Mouse (Mus musculus) limb, embryonic 12.5 days (tissue): ENCODE measurements around the gene Hagh. TPM values are rescaled to one million over a fixed set of nuclear protein-coding genes. Genes with fewer than 3 reads are reported as not detected.

Experiments used
- ATAC-seq: fragments of 200-750 bp; cut with Nextera tagmentation; 2 replicates; pipeline ENCODE4 v1.8.0; 2017; ENCODE audit warnings: low read depth, moderate TSS enrichment; ENCODE audit not compliant: insufficient number of reproducible peaks, insufficient read depth, low FRiP score, low TSS enrichment
- H3K27ac ChIP-seq: fragments of 300-500 bp; sonication (generic); 2 replicates; pipeline ENCODE4 v1.5.1; 2016; ENCODE audit warnings: mild to moderate bottlenecking, moderate library complexity
- H3K27me3 ChIP-seq: fragments of 300-500 bp; sonication (generic); 2 replicates; pipeline ENCODE4 v1.6.1; 2016; ENCODE audit warnings: mild to moderate bottlenecking, moderate library complexity
- H3K36me3 ChIP-seq: fragments of 300-500 bp; sonication (generic); 2 replicates; pipeline ENCODE4 v1.6.1; 2016; ENCODE audit warnings: mild to moderate bottlenecking, moderate library complexity
- H3K4me1 ChIP-seq: fragments of 300-500 bp; sonication (generic); replicated peaks from 2 replicates; pipeline ENCODE4 v1.6.1; 2016
- H3K4me2 ChIP-seq: fragments of 300-500 bp; sonication (generic); 2 replicates; pipeline ENCODE4 v1.6.1; 2016; ENCODE audit warnings: mild to moderate bottlenecking, moderate library complexity
- H3K4me3 ChIP-seq: fragments of 300-500 bp; sonication (generic); replicated peaks from 2 replicates; pipeline ENCODE4 v1.5.1; 2016; ENCODE audit warnings: mild to moderate bottlenecking
- H3K9ac ChIP-seq: fragments of 300-500 bp; sonication (generic); replicated peaks from 2 replicates; pipeline ENCODE4 v1.6.1; 2016; ENCODE audit warnings: mild to moderate bottlenecking, moderate library complexity
- H3K9me3 ChIP-seq: fragments of 300-500 bp; sonication (generic); 2 replicates; pipeline ENCODE4 v1.6.1; 2016; ENCODE audit warnings: mild to moderate bottlenecking, moderate library complexity
- WGBS: fragments of 180-500 bp; shearing (Covaris S2); methylation state at CpG from one replicate; pipeline ENCODE4 v1.1.7; 2016; 5-methylcytosine and 5-hydroxymethylcytosine counted together
- polyA plus RNA-seq: library from polyadenylated mRNA; unstranded; fragments of >200 nt; fragmentation: Nextera tagmentation; extraction: Ambion mirVana; gene quantifications from 2 replicates; pipeline ENCODE4 v1.2.1, GENCODE M21; 2016

Gene Hagh
- polyA plus RNA-seq, 1 experiment from 2014 or later = 26.3 TPM

GRCm38 (mm10) chr17:24850065-24850772 lies 10.3 kb downstream of the Hagh start, which contains the start of gene Fahd1:
Gene Fahd1, minus strand, starts transcription at chr17:24850364.
- under 1% methylated on average over 58 of the region's 58 CpGs for WGBS
- Histone ChIP-seq H3K4me3 (peak within 1 kb of the TSS; percentile 69), H3K36me3 (peaks cover 14% of the 10 kb centered on the region), H3K27me3 (peaks cover 15% of the 10 kb centered on the region), H3K4me2 (peak within 1 kb of the TSS; percentile 89), H3K27ac (peak within 1 kb of the TSS; percentile 94), H3K4me1 (peaks cover 22% of the 10 kb centered on the region), H3K9me3 (no peaks in the 10 kb centered on the region), H3K9ac (peak within 1 kb of the TSS; percentile 74)
- ATAC-seq = peak; percentile 100

GRCm38 (mm10) chr17:24850773-24851127 lies 10.8 kb downstream of the Hagh start:
- no peak for ATAC-seq

GRCm38 (mm10) chr17:24851381-24852125 lies 11.6 kb downstream of the Hagh start:
- Histone ChIP-seq H3K9me3 (no peaks in the 10 kb centered on the region), H3K4me3 (peak overlapping the region; percentile 69), H3K4me2 (peak overlapping the region; percentile 89), H3K27me3 (peaks cover 13% of the 10 kb centered on the region), H3K4me1 (peaks cover 22% of the 10 kb centered on the region), H3K36me3 (peaks cover 27% of the 10 kb centered on the region), H3K9ac (no peak overlapping the region), H3K27ac (no peak overlapping the region)
- 81% methylated on average over 10 of the region's 10 CpGs for WGBS
- no peak for ATAC-seq

More at GRCm38 (mm10) chr17:24850773-24851127, 10.8 kb downstream of the Hagh start:
- H3K4me1 ChIP-seq = peaks cover 22% of the 10 kb centered on the region
- peak overlapping the region; percentile 69 for H3K4me3 ChIP-seq
- H3K4me2 ChIP-seq = peak overlapping the region; percentile 89
- 3% methylated on average over 20 of the region's 20 CpGs for WGBS
- H3K27me3 ChIP-seq = peaks cover 13% of the 10 kb centered on the region
- H3K36me3 ChIP-seq = peaks cover 19% of the 10 kb centered on the region
- H3K9ac ChIP-seq = peak overlapping the region; percentile 74
- no peaks in the 10 kb centered on the region for H3K9me3 ChIP-seq
- no peak overlapping the region for H3K27ac ChIP-seq

GRCm38 (mm10) chr17:24855838-24856464 lies 16.0 kb downstream of the Hagh start:
- 81% methylated on average over 3 of the region's 3 CpGs for WGBS
- Histone ChIP-seq H3K9me3 (no peaks in the 10 kb centered on the region), H3K36me3 (peaks cover 53% of the 10 kb centered on the region), H3K9ac (no peak overlapping the region), H3K27me3 (peaks cover 9% of the 10 kb centered on the region), H3K4me1 (peaks cover 7% of the 10 kb centered on the region), H3K27ac (no peak overlapping the region), H3K4me2 (no peak overlapping the region), H3K4me3 (no peak overlapping the region)
- no peak for ATAC-seq

GRCm38 (mm10) chr17:24856589-24856988 lies 16.6 kb downstream of the Hagh start:
- Histone ChIP-seq H3K27ac (no peak overlapping the region), H3K36me3 (peaks cover 60% of the 10 kb centered on the region), H3K9ac (no peak overlapping the region), H3K27me3 (peaks cover 3% of the 10 kb centered on the region), H3K4me2 (no peak overlapping the region), H3K9me3 (no peaks in the 10 kb centered on the region), H3K4me1 (peaks cover under 1% of the 10 kb centered on the region; the same call in 1 of the 2 replicates), H3K4me3 (no peak overlapping the region)
- 88% methylated on average over 13 of the region's 13 CpGs for WGBS
- ATAC-seq = no peak

GRCm38 (mm10) chr17:24857831-24858470 lies 18.0 kb downstream of the Hagh start:
- Histone ChIP-seq H3K36me3 (peaks cover 67% of the 10 kb centered on the region), H3K27ac (no peak overlapping the region), H3K4me2 (no peak overlapping the region), H3K4me1 (no peaks in the 10 kb centered on the region), H3K9ac (no peak overlapping the region), H3K4me3 (no peak overlapping the region), H3K27me3 (no peaks in the 10 kb centered on the region), H3K9me3 (no peaks in the 10 kb centered on the region)
- ATAC-seq = no peak
- 82% methylated on average over 8 of the region's 8 CpGs for WGBS

GRCm38 (mm10) chr17:24858967-24859366 lies 19.0 kb downstream of the Hagh start:
- Histone ChIP-seq H3K9me3 (no peaks in the 10 kb centered on the region), H3K36me3 (peaks cover 66% of the 10 kb centered on the region), H3K27me3 (no peaks in the 10 kb centered on the region), H3K4me1 (no peaks in the 10 kb centered on the region), H3K9ac (peak overlapping the region; percentile 31; the same call in 1 of the 2 replicates), H3K4me3 (no peak overlapping the region), H3K27ac (no peak overlapping the region), H3K4me2 (no peak overlapping the region)
- ATAC-seq = no peak
- 87% methylated on average over 6 of the region's 6 CpGs for WGBS

GRCm38 (mm10) chr17:24860076-24860475 lies 20.1 kb downstream of the Hagh start:
- peaks cover 68% of the 10 kb centered on the region for H3K36me3 ChIP-seq
- WGBS = 90% methylated on average over 8 of the region's 8 CpGs
- H3K4me2 ChIP-seq = no peak overlapping the region
- H3K9me3 ChIP-seq = no peaks in the 10 kb centered on the region
- H3K27me3 ChIP-seq = no peaks in the 10 kb centered on the region
- no peak overlapping the region for H3K4me3 ChIP-seq
- H3K9ac ChIP-seq = no peak overlapping the region
- no peak overlapping the region for H3K27ac ChIP-seq
- H3K4me1 ChIP-seq = no peaks in the 10 kb centered on the region
- ATAC-seq = no peak

- 96% methylated on average over 3 of the region's 3 CpGs for WGBS
- H3K27ac ChIP-seq = no peak overlapping the region
- no peak for ATAC-seq
- no peaks in the 10 kb centered on the region for H3K9me3 ChIP-seq
- H3K4me2 ChIP-seq = no peak overlapping the region
- H3K27me3 ChIP-seq = no peaks in the 10 kb centered on the region
- no peak overlapping the region for H3K9ac ChIP-seq
- no peak overlapping the region for H3K4me3 ChIP-seq
- H3K36me3 ChIP-seq = peaks cover 56% of the 10 kb centered on the region
- H3K4me1 ChIP-seq = no peaks in the 10 kb centered on the region
Observed at GRCm38 (mm10) chr17:24861785-24862184, 21.8 kb downstream of the Hagh start.

- Histone ChIP-seq H3K4me3 (no peak within 1 kb of the TSS), H3K36me3 (peaks cover 34% of the 10 kb centered on the region), H3K9me3 (no peaks in the 10 kb centered on the region), H3K4me2 (no peak within 1 kb of the TSS), H3K4me1 (no peaks in the 10 kb centered on the region), H3K27me3 (no peaks in the 10 kb centered on the region), H3K27ac (no peak within 1 kb of the TSS), H3K9ac (no peak within 1 kb of the TSS)
- 89% methylated on average over 8 of the region's 8 CpGs for WGBS
- ATAC-seq = no peak
Observed at GRCm38 (mm10) chr17:24865776-24866175, 25.8 kb downstream of the Hagh start, which contains the start of gene Igfals. Gene Igfals, plus strand, starts transcription at chr17:24865997.

GRCm38 (mm10) chr17:24867914-24868313 lies 28.0 kb downstream of the Hagh start:
- Histone ChIP-seq H3K4me2 (no peak overlapping the region), H3K27me3 (no peaks in the 10 kb centered on the region), H3K27ac (no peak overlapping the region), H3K4me1 (no peaks in the 10 kb centered on the region), H3K9ac (no peak overlapping the region), H3K9me3 (no peaks in the 10 kb centered on the region), H3K36me3 (peaks cover 14% of the 10 kb centered on the region; the same call in 1 of the 2 replicates), H3K4me3 (no peak overlapping the region)
- 91% methylated on average over 10 of the region's 10 CpGs for WGBS
- ATAC-seq = no peak
